Mouse (Mus musculus): ENCODE measurements around the gene Ten1.

DNA sequence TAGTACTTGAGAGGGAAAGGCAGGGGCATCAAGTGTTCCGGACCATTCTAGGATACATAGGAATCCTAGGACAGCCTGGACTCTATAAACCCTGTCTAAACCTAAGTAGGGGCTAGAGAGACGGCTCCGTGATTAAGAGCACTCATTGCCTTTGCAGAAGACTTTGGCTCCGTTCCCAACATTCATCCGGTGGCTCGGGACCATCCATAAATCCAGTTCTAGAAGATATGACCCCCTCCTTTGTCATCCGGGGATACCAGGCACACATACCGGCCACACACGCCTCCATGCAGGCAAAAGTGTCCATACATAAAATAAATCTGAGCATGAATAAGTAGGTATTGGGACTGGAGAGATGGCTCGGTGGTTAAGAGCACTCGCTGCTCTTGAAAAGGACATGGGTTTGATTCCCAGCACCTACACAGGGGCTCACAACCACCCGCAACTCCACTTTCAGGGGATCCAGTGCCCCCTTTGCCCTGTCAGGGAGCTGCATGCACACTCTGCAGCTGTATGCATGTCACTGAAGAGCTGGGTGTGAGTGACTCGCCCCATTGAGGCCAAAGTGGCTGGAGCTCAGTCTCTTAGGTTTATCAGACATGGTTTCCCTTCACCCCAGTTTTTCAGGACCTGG is 15.3 kb downstream of the Ten1 start:
- TF ChIP-seq CTCF (IDR thresholded peaks at IDR 0.05; ENCODE audit: low read depth) (no peak), EP300 (optimal IDR thresholded peaks at IDR 0.05) (no peak)
